Mouse (Mus musculus) C2C12 (cell line): ENCODE measurements around the gene Nudt8. TPM values are rescaled to one million over a fixed set of nuclear protein-coding genes. Genes with fewer than 3 reads are reported as not detected.

ENCODE experiments used
- H3K27me3 ChIP-seq: one replicate; pipeline ENCODE4 v1.6.1; 2011; ENCODE audit not compliant: control insufficient read depth, insufficient read depth, insufficient read length
- H3K36me3 ChIP-seq: one replicate; pipeline ENCODE4 v1.6.1; 2011; ENCODE audit not compliant: control insufficient read depth, insufficient read depth
- H3K4me3 ChIP-seq: one replicate; pipeline ENCODE4 v1.5.1; 2011; ENCODE audit warnings: mild to moderate bottlenecking, control low read depth; ENCODE audit not compliant: poor library complexity, insufficient read depth, severe bottlenecking
- H3K79me2 ChIP-seq: one replicate; pipeline ENCODE4 v1.6.1; 2011; ENCODE audit not compliant: control insufficient read depth, insufficient read depth
- H3K79me3 ChIP-seq: one replicate; pipeline ENCODE4 v1.6.1; 2011; ENCODE audit warnings: low read depth, control low read depth
- H3ac ChIP-seq: one replicate; pipeline ENCODE3; 2011; ENCODE audit warnings: low read depth; ENCODE audit not compliant: control insufficient read depth, insufficient read length
- CEBPB ChIP-seq: IDR thresholded peaks from one replicate; pipeline ENCODE4 v1.6.1; 2011; ENCODE audit warnings: low read depth, mild to moderate bottlenecking, control low read depth, moderate library complexity
- CTCF ChIP-seq: IDR thresholded peaks from one replicate; pipeline ENCODE4 v1.5.1; 2011; ENCODE audit not compliant: control insufficient read depth, insufficient read depth, insufficient read length
- FOSL1 ChIP-seq: IDR thresholded peaks from one replicate; pipeline ENCODE4 v1.8.0; 2011; ENCODE audit warnings: mild to moderate bottlenecking, low read length; ENCODE audit not compliant: poor library complexity, insufficient read depth, severe bottlenecking
- MAX ChIP-seq: IDR thresholded peaks from one replicate; pipeline ENCODE4 v1.6.1; 2011; ENCODE audit warnings: mild to moderate bottlenecking, control low read depth
- MYOD1 ChIP-seq: IDR thresholded peaks from one replicate; pipeline ENCODE4 v1.6.1; 2011; ENCODE audit warnings: low read depth; ENCODE audit not compliant: control insufficient read depth, insufficient read length
- MYOG ChIP-seq: IDR thresholded peaks from one replicate; pipeline ENCODE4 v1.6.1; 2011; ENCODE audit not compliant: control insufficient read depth, insufficient read length; ENCODE audit errors: extremely low read depth
- USF1 ChIP-seq: IDR thresholded peaks from one replicate; pipeline ENCODE4 v1.6.1; 2011; ENCODE audit warnings: low read depth, mild to moderate bottlenecking, control low read depth, moderate library complexity
- polyA plus RNA-seq: library from polyadenylated mRNA; unstranded; fragments of >200 nt; fragmentation: generic; extraction: Trizol; gene quantifications from one replicate; pipeline ENCODE4 v1.2.1, GENCODE M21; 2012; ENCODE audit warnings: missing spikeins

Nudt8 gene
- polyA plus RNA-seq, 1 experiment: 28.1 TPM

DNA sequence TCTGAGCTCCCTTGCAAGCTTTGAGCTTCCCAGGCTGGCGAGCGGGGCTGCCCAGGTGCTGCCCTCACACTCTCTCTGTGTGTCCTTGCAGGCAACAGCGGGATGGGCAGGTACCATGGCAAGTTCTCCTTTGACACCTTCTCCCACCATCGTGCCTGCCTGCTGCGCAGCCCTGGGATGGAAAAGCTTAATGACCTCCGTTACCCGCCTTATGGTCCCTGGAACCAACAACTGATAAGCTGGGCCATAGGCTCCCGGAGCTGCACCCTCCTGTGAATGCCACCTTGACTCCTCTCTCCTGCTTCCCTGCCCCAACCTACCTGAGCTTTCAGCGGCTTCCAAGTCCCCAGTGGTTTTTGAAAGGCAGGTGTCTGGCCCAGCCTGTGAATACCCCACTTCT, 19.5 kb upstream of the Nudt8 start:
- Histone ChIP-seq H3K27me3 (no peaks in the 10 kb centered on the region), H3K79me3 (no peaks in the 10 kb centered on the region), H3K36me3 (no peaks in the 10 kb centered on the region), H3K4me3 (no peak overlapping the region), H3K79me2 (no peaks in the 10 kb centered on the region), H3ac (no peak overlapping the region)
- TF ChIP-seq CTCF (no peak), MYOG (no peak), MYOD1 (no peak), CEBPB (no peak), FOSL1 (no peak), MAX (no peak)

GRCm38 (mm10) chr19:3983527-3984200, 16.7 kb upstream of the Nudt8 start:
- Histone ChIP-seq H3K4me3 (no peak overlapping the region), H3K79me2 (no peaks in the 10 kb centered on the region), H3K27me3 (no peaks in the 10 kb centered on the region), H3ac (no peak overlapping the region), H3K36me3 (no peaks in the 10 kb centered on the region), H3K79me3 (no peaks in the 10 kb centered on the region)
- TF ChIP-seq FOSL1 (no peak), MYOG (no peak), CEBPB (no peak), USF1 (no peak), MAX (no peak), MYOD1 (no peak), CTCF (no peak)

DNA sequence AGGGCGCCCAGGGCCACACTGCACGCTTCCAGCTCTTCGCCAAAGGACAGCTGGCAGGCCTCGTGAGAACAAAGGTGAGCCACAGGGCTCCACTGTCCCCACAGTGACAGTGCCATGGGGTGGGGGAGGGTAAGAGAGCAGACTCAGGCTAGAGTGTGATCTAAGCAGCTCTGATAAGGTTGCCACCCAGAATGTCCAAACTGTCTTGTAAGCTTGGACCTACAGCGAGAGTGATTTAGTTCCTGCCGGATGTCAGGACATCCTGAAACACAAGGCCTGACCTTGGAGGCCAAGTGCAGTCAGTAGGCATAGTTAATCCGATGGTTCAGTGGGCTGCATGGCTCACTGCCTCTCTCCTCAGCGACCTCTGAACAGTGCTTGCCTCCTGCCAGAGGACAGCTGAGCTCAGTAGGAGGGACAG, 15.1 kb upstream of the Nudt8 start:
- no peaks in the 10 kb centered on the region for H3K27me3 ChIP-seq

GRCm38 (mm10) chr19:3986334-3986733, 14.0 kb upstream of the Nudt8 start, which contains the start of gene Acy3:
TSS of gene Acy3 (plus strand) at chr19:3986570.
- no peaks in the 10 kb centered on the region for H3K79me2 ChIP-seq
- H3K4me3 ChIP-seq: no peak within 1 kb of the TSS
- H3K36me3 ChIP-seq: no peaks in the 10 kb centered on the region
- TF ChIP-seq MAX (no peak), MYOG (no peak), CTCF (no peak), FOSL1 (no peak)
- H3ac ChIP-seq: no peak within 1 kb of the TSS
- no peaks in the 10 kb centered on the region for H3K79me3 ChIP-seq
- H3K27me3 ChIP-seq: peaks cover under 1% of the 10 kb centered on the region

More for the DNA sequence above, 15.1 kb upstream of the Nudt8 start:
- Histone ChIP-seq H3ac (no peak overlapping the region), H3K79me3 (no peaks in the 10 kb centered on the region), H3K4me3 (no peak overlapping the region), H3K36me3 (no peaks in the 10 kb centered on the region), H3K79me2 (no peaks in the 10 kb centered on the region)
- TF ChIP-seq MYOD1 (no peak), MAX (no peak), USF1 (no peak), FOSL1 (no peak), MYOG (no peak)

DNA sequence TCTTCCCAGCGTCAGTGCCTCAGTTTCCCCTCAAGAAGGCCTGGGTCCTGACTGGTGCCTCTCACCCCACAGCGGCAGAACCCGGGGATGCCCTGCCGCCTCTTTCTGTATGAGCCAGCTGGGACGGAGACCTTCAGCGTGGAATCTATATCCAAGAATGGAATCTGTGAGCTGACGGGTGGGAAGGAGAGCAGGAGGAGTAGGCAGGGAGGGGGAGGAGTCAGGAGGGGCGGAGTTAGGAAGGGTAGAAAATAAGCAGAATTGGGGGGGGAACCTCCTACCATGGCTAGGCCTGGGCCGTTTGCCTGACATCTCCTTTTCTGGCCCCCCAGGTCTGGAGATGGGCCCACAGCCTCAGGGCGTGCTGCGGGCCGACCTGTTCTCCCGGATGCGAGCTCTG, 12.3 kb upstream of the Nudt8 start:
- no peak overlapping the region for H3K4me3 ChIP-seq
- no peaks in the 10 kb centered on the region for H3K79me2 ChIP-seq
- no peak for TF ChIP-seq MAX
- H3K27me3 ChIP-seq: peaks cover 18% of the 10 kb centered on the region
- no peak overlapping the region for H3ac ChIP-seq
- H3K36me3 ChIP-seq: no peaks in the 10 kb centered on the region
- H3K79me3 ChIP-seq: no peaks in the 10 kb centered on the region

DNA sequence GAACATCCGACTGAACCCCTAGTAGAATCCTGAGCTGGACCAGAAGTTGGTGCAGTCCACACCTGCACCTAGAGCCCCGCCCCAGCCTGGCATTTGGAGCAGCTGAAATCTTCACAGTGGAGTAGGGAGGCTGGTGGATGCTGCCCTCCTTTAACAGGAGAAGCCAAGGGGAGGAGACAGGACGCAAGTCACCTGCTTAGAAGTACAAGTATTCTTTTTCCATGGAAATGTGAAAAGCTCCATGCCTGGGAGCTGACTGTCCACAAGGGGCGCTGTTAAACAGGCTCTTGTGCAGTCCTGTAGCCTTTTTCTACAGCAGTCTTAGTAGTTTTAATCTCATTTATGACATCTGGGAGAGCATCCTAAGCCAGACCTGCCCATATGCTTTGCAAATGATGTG, 11.6 kb upstream of the Nudt8 start:
- Histone ChIP-seq H3K79me3 (no peaks in the 10 kb centered on the region), H3K27me3 (peaks cover 23% of the 10 kb centered on the region), H3K79me2 (no peaks in the 10 kb centered on the region), H3K4me3 (no peak overlapping the region), H3K36me3 (no peaks in the 10 kb centered on the region), H3ac (no peak overlapping the region)
- TF ChIP-seq FOSL1: no peak
- TF ChIP-seq CEBPB: no peak
- TF ChIP-seq MYOG: no peak
- no peak for TF ChIP-seq MAX
- no peak for TF ChIP-seq MYOD1
- no peak for TF ChIP-seq USF1
- TF ChIP-seq CTCF: no peak
